Mouse (Mus musculus): ENCODE measurements around the gene Dst. TPM values are rescaled to one million over a fixed set of nuclear protein-coding genes. Genes with fewer than 3 reads are reported as not detected.

The Dst gene
- total and polyA plus RNA-seq, 3 experiments: 9.1 to 28.0 (median 20.5) TPM

DNA sequence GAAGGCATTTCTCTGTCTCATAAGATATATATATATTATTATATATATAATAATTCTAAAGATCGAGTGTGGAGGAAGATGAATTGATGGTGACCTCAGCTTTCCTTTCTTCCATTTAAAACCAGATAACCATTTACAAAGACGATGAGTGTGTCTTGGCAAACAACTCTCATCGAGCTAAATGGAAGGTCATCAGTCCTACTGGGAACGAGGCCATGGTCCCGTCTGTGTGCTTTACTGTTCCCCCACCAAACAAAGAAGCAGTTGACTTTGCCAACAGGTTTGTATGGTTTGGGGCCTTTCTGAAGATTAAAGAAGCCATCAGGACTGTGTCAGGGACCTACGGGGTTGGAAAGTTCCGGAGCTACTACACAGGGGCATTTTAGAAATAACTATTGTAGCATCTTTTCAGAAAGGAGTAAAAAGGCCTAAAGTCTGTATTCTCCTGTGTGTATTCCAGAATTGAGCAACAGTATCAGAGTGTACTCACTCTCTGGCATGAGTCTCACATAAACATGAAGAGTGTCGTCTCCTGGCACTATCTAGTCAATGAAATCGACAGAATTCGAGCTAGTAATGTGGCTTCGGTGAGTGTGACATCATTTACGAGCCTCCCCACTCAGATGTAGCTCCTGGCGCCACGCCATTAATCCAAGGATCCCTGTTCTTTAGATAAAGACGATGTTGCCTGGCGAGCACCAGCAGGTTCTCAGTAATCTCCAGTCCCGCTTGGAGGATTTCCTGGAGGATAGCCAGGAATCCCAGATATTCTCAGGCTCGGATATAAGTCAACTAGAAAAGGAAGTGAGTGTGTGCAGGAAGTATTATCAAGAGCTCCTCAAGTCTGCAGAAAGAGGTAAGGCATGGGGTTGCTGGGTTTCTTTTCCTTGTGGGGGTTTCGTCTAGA, 259.4 kb downstream of the Dst start:
- TF ChIP-seq NRF1 (IDR thresholded peaks at IDR 0.05; ENCODE audit: low read depth, low read length) (no peak), JUN (IDR thresholded peaks at IDR 0.05; ENCODE audit: insufficient read depth, low read depth, low read length) (no peak), E2F4 (IDR thresholded peaks at IDR 0.05; ENCODE audit: insufficient replicate concordance, low read depth, low read length) (no peak), ETS1 (conservative IDR thresholded peaks at IDR 0.05; ENCODE audit: low read depth, low read length) (no peak), TBP (conservative IDR thresholded peaks at IDR 0.05; ENCODE audit: low read depth, low read length) (no peak), CHD1 (IDR thresholded peaks at IDR 0.05; ENCODE audit: low read depth, low read length) (no peak), ZMIZ1 (IDR thresholded peaks at IDR 0.05; ENCODE audit: low read depth, low read length) (no peak), USF2 (conservative IDR thresholded peaks at IDR 0.05; ENCODE audit: low read depth, low read length) (no peak), MYC (IDR thresholded peaks at IDR 0.05; ENCODE audit: low read depth, low read length) (no peak), USF1 (IDR thresholded peaks at IDR 0.05; ENCODE audit: low read depth, low read length) (no peak), POLR2AphosphoS2 (IDR thresholded peaks at IDR 0.05; ENCODE audit: low read depth, low read length) (no peak), MXI1 (IDR thresholded peaks at IDR 0.05; ENCODE audit: low read depth, low read length) (no peak)
- DNase-seq (ENCODE audit: extremely low read depth): no peak
- in situ Hi-C loops (cut with MboI; ENCODE audit: low pct_ligation_motif_present, low pct_unique_long_range_greater_than_20kb, low sequenced_read_pairs): loop anchor here (10.0 kb wide), 1 partner anchor 163 kb away; no protein-coding TSS in a partner anchor
- no peak overlapping the region for H3K4me2 ChIP-seq (ENCODE audit: insufficient read depth, low read depth, poor library complexity, severe bottlenecking)
- dilution Hi-C loops (cut with MboI; ENCODE audit: extremely low pct_ligation_motif_present, extremely low pct_unique_long_range_greater_than_20kb, low sequenced_read_pairs): no loop called here
- H3K36me3 ChIP-seq (replicated peaks in 1 of 2; ENCODE audit: control insufficient read depth in 1 of 2, insufficient read depth in 1 of 2, low read length in 1 of 2): peaks cover 38 to 73% of the 10 kb centered on the region in 2 experiments
- H3K4me3 ChIP-seq (replicated peaks in 1 of 3; ENCODE audit: low read depth in 2 of 3, low read length in 2 of 3, poor library complexity in 1 of 3): no peak overlapping the region
- H3K27me3 ChIP-seq (replicated peaks): no peaks in the 10 kb centered on the region
- H3K4me1 ChIP-seq (ENCODE audit: control insufficient read depth in 1 of 2, insufficient read depth in 2 of 2): peaks cover 0 to 9% of the 10 kb centered on the region in 2 experiments; a peak in 2 of 4 replicates
- no peak overlapping the region for H3K27ac ChIP-seq (ENCODE audit: insufficient read depth, low read depth)
- H3K79me2 ChIP-seq (replicated peaks; ENCODE audit: control insufficient read depth, extremely low read depth, insufficient read depth, poor library complexity, severe bottlenecking): no peaks in the 10 kb centered on the region
- H3K9ac ChIP-seq (ENCODE audit: insufficient read depth, low read depth): no peak overlapping the region
- H3K9me3 ChIP-seq (replicated peaks; ENCODE audit: low read length): no peaks in the 10 kb centered on the region

DNA sequence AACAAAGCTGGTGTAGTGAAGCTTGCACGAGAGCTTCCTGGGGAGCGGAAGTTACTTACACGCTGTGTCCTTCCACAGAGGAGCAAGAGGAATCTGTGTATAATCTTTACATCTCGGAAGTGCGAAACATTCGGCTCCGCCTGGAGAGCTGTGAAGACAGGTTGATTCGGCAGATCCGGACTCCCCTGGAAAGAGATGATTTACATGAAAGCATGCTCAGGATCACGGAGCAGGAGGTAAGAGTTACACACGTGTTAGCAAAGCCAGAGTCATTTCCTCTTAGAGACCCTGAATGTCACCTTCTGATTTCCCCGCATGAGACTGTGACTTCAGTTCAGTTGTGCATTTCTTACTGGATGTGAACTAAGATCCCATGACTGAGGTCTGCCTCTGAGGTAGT, 261.1 kb downstream of the Dst start:
- Histone ChIP-seq H3K9me3 (replicated peaks; ENCODE audit: low read length) (no peaks in the 10 kb centered on the region), H3K4me2 (ENCODE audit: insufficient read depth, low read depth, poor library complexity, severe bottlenecking) (no peak overlapping the region), H3K4me1 (ENCODE audit: control insufficient read depth in 1 of 2, insufficient read depth in 2 of 2) (peaks cover 0 to 15% of the 10 kb centered on the region in 2 experiments; a peak in 2 of 4 replicates), H3K27me3 (replicated peaks) (no peaks in the 10 kb centered on the region), H3K4me3 (replicated peaks in 1 of 3; ENCODE audit: low read depth in 2 of 3, low read length in 2 of 3, poor library complexity in 1 of 3) (no peak overlapping the region), H3K9ac (ENCODE audit: insufficient read depth, low read depth) (no peak overlapping the region), H3K79me2 (replicated peaks; ENCODE audit: control insufficient read depth, extremely low read depth, insufficient read depth, poor library complexity, severe bottlenecking) (no peaks in the 10 kb centered on the region), H3K27ac (ENCODE audit: insufficient read depth, low read depth) (no peak overlapping the region), H3K36me3 (replicated peaks in 1 of 2; ENCODE audit: control insufficient read depth in 1 of 2, insufficient read depth in 1 of 2, low read length in 1 of 2) (peaks cover 38 to 80% of the 10 kb centered on the region in 2 experiments)
- TF ChIP-seq CHD2 (IDR thresholded peaks at IDR 0.05; ENCODE audit: low read length): no peak
- TF ChIP-seq PAX5 (IDR thresholded peaks at IDR 0.05; ENCODE audit: low read length): no peak
- TF ChIP-seq ZNF384 (IDR thresholded peaks at IDR 0.05; ENCODE audit: low read depth, low read length): no peak
- no peak for TF ChIP-seq CTCF (conservative IDR thresholded peaks at IDR 0.05 in 1 of 2, IDR thresholded peaks at IDR 0.05 in 1 of 2; ENCODE audit: low read depth in 2 of 2, low read length in 2 of 2)
- no peak for TF ChIP-seq NELFE (IDR thresholded peaks at IDR 0.05; ENCODE audit: low read depth, low read length)
- DNase-seq (ENCODE audit: extremely low read depth): no peak
- dilution Hi-C loops (cut with MboI; ENCODE audit: extremely low pct_ligation_motif_present, extremely low pct_unique_long_range_greater_than_20kb, low sequenced_read_pairs): no loop called here
- in situ Hi-C loops (cut with MboI; ENCODE audit: low pct_ligation_motif_present, low pct_unique_long_range_greater_than_20kb, low sequenced_read_pairs): loop anchor here (10.0 kb wide), 1 partner anchor 164 kb away; no protein-coding TSS in a partner anchor
